ENCODE assay signal across 31 mouse cellular contexts in the genomic region with DNA sequence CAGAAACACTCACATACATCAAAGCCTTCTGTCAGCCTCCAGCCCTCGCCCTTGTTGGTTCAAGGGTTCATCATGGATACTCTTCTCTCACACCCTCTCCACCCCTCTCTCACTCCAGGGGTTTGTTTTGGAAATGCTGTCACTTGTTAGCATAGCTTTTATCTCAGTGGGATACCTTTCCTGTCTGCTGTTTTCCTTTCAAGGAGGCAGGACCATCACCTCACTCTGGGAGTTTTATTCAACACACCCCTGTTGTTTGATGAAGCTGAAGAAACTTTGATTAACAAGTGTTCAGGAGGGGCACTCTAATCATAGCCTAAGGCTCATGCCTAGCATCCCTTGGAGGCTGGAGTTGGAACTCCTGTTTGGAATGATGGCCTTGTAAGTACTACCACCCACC.
DNase-seq lines count a peak whose midpoint lies in the region; ATAC-seq and TF ChIP-seq lines count a peak whose summit lies in the region.
"Had no signal": no experiment of that assay in that cellular context is flagged by ENCODE, and none has a peak within 500 bp of the region (broad histone marks: within the 10 kb centered on the region; RNA-seq: fewer than 3 reads in every experiment).

No protein-coding gene starts in this region.

- in situ Hi-C loops in ES-E14 (cut with MboI; ENCODE audit: low sequenced_read_pairs in 2 of 2, unreplicated experiment in 2 of 2) = no loop called here

- H3K4me1 ChIP-seq in hindbrain, postnatal 0 days (ENCODE audit: insufficient read depth, low read length) = no peaks in the 10 kb centered on the region
- H3K4me1 ChIP-seq in hindbrain, embryonic 14.5 days (replicated peaks; ENCODE audit: control insufficient read depth, insufficient read depth, low read length) = no peaks in the 10 kb centered on the region
- no peaks in the 10 kb centered on the region; a peak in 1 of 4 replicates for H3K4me1 ChIP-seq in ES-E14 (ENCODE audit: control insufficient read depth in 2 of 2, insufficient read depth in 2 of 2, low read length in 2 of 2, poor library complexity in 1 of 2)
- H3K4me1 ChIP-seq: embryonic facial prominence, embryonic 10.5 days; embryonic facial prominence, embryonic 13.5 days; forebrain, embryonic 12.5 days; heart, embryonic 15.5 days; hindbrain, embryonic 15.5 days; intestine, embryonic 15.5 days had no signal

- no peak overlapping the region for H3K4me2 ChIP-seq in hindbrain, postnatal 0 days (ENCODE audit: low read depth, low read length)
- no peak overlapping the region for H3K4me2 ChIP-seq in hindbrain, embryonic 14.5 days (replicated peaks)
- H3K4me2 ChIP-seq: embryonic facial prominence, embryonic 13.5 days; forebrain, embryonic 12.5 days; heart, embryonic 12.5 days; heart, embryonic 15.5 days; hindbrain, embryonic 15.5 days; intestine, embryonic 15.5 days had no signal

- H3K36me3 ChIP-seq in hindbrain, postnatal 0 days (ENCODE audit: insufficient read depth, low read length) = no peaks in the 10 kb centered on the region
- H3K36me3 ChIP-seq in hindbrain, embryonic 14.5 days (replicated peaks; ENCODE audit: control insufficient read depth, insufficient read depth) = no peaks in the 10 kb centered on the region
- no peaks in the 10 kb centered on the region for H3K36me3 ChIP-seq in ES-E14 (ENCODE audit: control insufficient read depth, insufficient read depth, low read length, poor library complexity, severe bottlenecking)
- H3K36me3 ChIP-seq: embryonic facial prominence, embryonic 10.5 days; embryonic facial prominence, embryonic 13.5 days; forebrain, embryonic 12.5 days; G1E; heart, embryonic 12.5 days; heart, embryonic 15.5 days; hindbrain, embryonic 15.5 days; intestine, embryonic 15.5 days had no signal

- H3K9me3 ChIP-seq in hindbrain, postnatal 0 days (ENCODE audit: low read length) = no peaks in the 10 kb centered on the region
- no peaks in the 10 kb centered on the region for H3K9me3 ChIP-seq in hindbrain, embryonic 14.5 days (ENCODE audit: control insufficient read depth, low read length)
- peaks cover 2% of the 10 kb centered on the region; the same call in 1 of the 2 replicates for H3K9me3 ChIP-seq in ES-E14 (ENCODE audit: control insufficient read depth, insufficient read depth, low read depth, low read length)
- H3K9me3 ChIP-seq: embryonic facial prominence, embryonic 10.5 days; embryonic facial prominence, embryonic 13.5 days; forebrain, embryonic 12.5 days; G1E; heart, embryonic 12.5 days; heart, embryonic 15.5 days; hindbrain, embryonic 15.5 days; intestine, embryonic 15.5 days had no signal

- no peak overlapping the region for H3K4me3 ChIP-seq in hindbrain, postnatal 0 days (ENCODE audit: low read length)
- no peak overlapping the region for H3K4me3 ChIP-seq in hindbrain, embryonic 14.5 days (replicated peaks; ENCODE audit: low read length)
- no peak overlapping the region for H3K4me3 ChIP-seq in ES-E14 (ENCODE audit: insufficient read depth in 1 of 2, low read depth in 1 of 2, low read length in 2 of 2, poor library complexity in 1 of 2, severe bottlenecking in 1 of 2)
- H3K4me3 ChIP-seq: embryonic facial prominence, embryonic 10.5 days; embryonic facial prominence, embryonic 13.5 days; erythroblast, embryonic 14.5 days; forebrain, embryonic 12.5 days; gastrocnemius, adult 2 months; heart, embryonic 12.5 days; heart, embryonic 15.5 days; hindbrain, embryonic 15.5 days; intestine, embryonic 15.5 days had no signal

- peak; percentile 2 for DNase-seq in hindbrain, postnatal 0 days (ENCODE audit: low spot score)
- DNase-seq in hindbrain, embryonic 14.5 days (ENCODE audit: low spot score) = no peak
- peak; percentile 94 for DNase-seq in ES-CJ7 (ENCODE audit: low read depth, low spot score)
- peak; percentile 83 for DNase-seq in ES-E14 (ENCODE audit: low read depth, low spot score)
- peak; percentile 95 for DNase-seq in ZHBTc4 (ENCODE audit: low read depth, low spot score)
- DNase-seq in layer of hippocampus, adult 8-10 months (ENCODE audit: low spot score in 2 of 2) = no peak
- no peak for DNase-seq in gastrocnemius, postnatal 14 days
- DNase-seq in lung, postnatal 10 days = no peak
- DNase-seq: adrenal gland, postnatal 10 days; cerebellum, adult 18-20 months; cerebellum, adult 9-10 months; cerebellum, postnatal 14 days; embryo, embryonic 11 days; forebrain, postnatal 0 days; gastrocnemius, adult 2 months; gastrocnemius, postnatal 25 days; heart, adult 18-20 months; heart, postnatal 14 days; heart, postnatal 4 days; kidney, adult 11 months had no signal

- WGBS in hindbrain, postnatal 0 days = 21% methylated on average over 1 of the region's 1 CpGs
- 6% methylated on average over 1 of the region's 1 CpGs for WGBS in hindbrain, embryonic 14.5 days

- no peak for TF ChIP-seq CTCF in hindbrain, postnatal 0 days (IDR thresholded peaks at IDR 0.05; ENCODE audit: low read depth)

- H3K27ac ChIP-seq in hindbrain, postnatal 0 days = no peak overlapping the region
- no peak overlapping the region for H3K27ac ChIP-seq in hindbrain, embryonic 14.5 days
- H3K27ac ChIP-seq in ES-E14 (ENCODE audit: insufficient read depth, low read depth, low read length, poor library complexity, severe bottlenecking) = no peak overlapping the region
- H3K27ac ChIP-seq: embryonic facial prominence, embryonic 10.5 days; embryonic facial prominence, embryonic 13.5 days; forebrain, embryonic 12.5 days; gastrocnemius, adult 2 months; heart, embryonic 15.5 days; hindbrain, embryonic 15.5 days; intestine, embryonic 15.5 days had no signal

- H3K27me3 ChIP-seq in hindbrain, postnatal 0 days (ENCODE audit: insufficient read depth, low read length) = no peaks in the 10 kb centered on the region
- H3K27me3 ChIP-seq in hindbrain, embryonic 14.5 days (ENCODE audit: control insufficient read depth, insufficient read depth, low read length) = no peaks in the 10 kb centered on the region
- H3K27me3 ChIP-seq: embryonic facial prominence, embryonic 13.5 days; forebrain, embryonic 12.5 days; heart, embryonic 12.5 days; heart, embryonic 15.5 days; hindbrain, embryonic 15.5 days; intestine, embryonic 15.5 days; Patski had no signal

- H3K9ac ChIP-seq in hindbrain, postnatal 0 days (replicated peaks; ENCODE audit: low read length) = no peak overlapping the region
- no peak overlapping the region for H3K9ac ChIP-seq in hindbrain, embryonic 14.5 days
- no peak overlapping the region for H3K9ac ChIP-seq in ES-E14 (ENCODE audit: insufficient read depth, low read depth, low read length, poor library complexity, severe bottlenecking)
- H3K9ac ChIP-seq: embryonic facial prominence, embryonic 13.5 days; forebrain, embryonic 12.5 days; forebrain, postnatal 0 days; heart, embryonic 12.5 days; heart, embryonic 15.5 days; hindbrain, embryonic 15.5 days; intestine, embryonic 15.5 days had no signal

- no peak for ATAC-seq in hindbrain, postnatal 0 days
- no peak for ATAC-seq in hindbrain, embryonic 14.5 days (ENCODE audit: low FRiP score)
- ATAC-seq: CD4-positive, CD25-positive, alpha-beta regulatory T cell, adult 4 months; forebrain, postnatal 0 days; intestine, embryonic 15.5 days; Patski had no signal

- intact Hi-C loops in gastrocnemius, postnatal 14 days (cut with DNase I; ENCODE audit: low total_unique reads) = no loop called here

TF ChIP-seq in ES-E14, 5 proteins besides CTCF, POLR2A, EP300 and RAD21:
- TF ChIP-seq ZC3H11A (IDR thresholded peaks at IDR 0.05; ENCODE audit: borderline replicate concordance, low read depth, low read length) (no peak), MAFK (IDR thresholded peaks at IDR 0.05; ENCODE audit: insufficient read depth, low read depth, low read length) (no peak), CHD2 (IDR thresholded peaks at IDR 0.05; ENCODE audit: low read depth, low read length) (no peak), ZNF384 (IDR thresholded peaks at IDR 0.05; ENCODE audit: low read depth, low read length) (no peak), HCFC1 (IDR thresholded peaks at IDR 0.05; ENCODE audit: borderline replicate concordance, insufficient read depth, low read length) (no peak)

Comparison
In these comparisons a context has a peak if more than half of its experiments do, and no peak if none do; other contexts are left out.
1. DNase-seq: peak in hindbrain, postnatal 0 days (single experiment), ES-CJ7 (single experiment), ES-E14 (single experiment) and ZHBTc4 (single experiment); none in hindbrain, embryonic 14.5 days (single experiment), layer of hippocampus, adult 8-10 months (0 of 2), gastrocnemius, postnatal 14 days (single experiment) and lung, postnatal 10 days (single experiment).